Mouse (Mus musculus) embryonic facial prominence, embryonic 10.5 days (tissue): ENCODE results near the gene Kctd7. TPM values are rescaled to one million over a fixed set of nuclear protein-coding genes. Genes with fewer than 3 reads are reported as not detected.

Experiments used
- DNase-seq: peaks from one replicate; pipeline ENCODE4 v3.0.0-alpha.2; 2017; ENCODE audit warnings: low spot score
- H3K27ac ChIP-seq: fragments of 300-500 bp; sonication (generic); replicated peaks from 2 replicates; pipeline ENCODE4 v1.5.1; 2016; ENCODE audit warnings: mild to moderate bottlenecking
- H3K27me3 ChIP-seq: fragments of 300-500 bp; sonication (generic); replicated peaks from 2 replicates; pipeline ENCODE4 v1.6.1; 2016; ENCODE audit warnings: low read depth, mild to moderate bottlenecking; ENCODE audit not compliant: poor library complexity, severe bottlenecking
- H3K36me3 ChIP-seq: fragments of 300-500 bp; sonication (generic); replicated peaks from 2 replicates; pipeline ENCODE4 v1.6.1; 2016; ENCODE audit warnings: mild to moderate bottlenecking, moderate library complexity
- H3K4me1 ChIP-seq: fragments of 300-500 bp; sonication (generic); 2 replicates; pipeline ENCODE4 v1.6.1; 2016
- H3K4me3 ChIP-seq: fragments of 300-500 bp; sonication (generic); 2 replicates; pipeline ENCODE4 v1.5.1; 2016; ENCODE audit warnings: mild to moderate bottlenecking, moderate library complexity
- H3K9me3 ChIP-seq: fragments of 300-500 bp; sonication (generic); 2 replicates; pipeline ENCODE4 v1.6.1; 2016; ENCODE audit warnings: mild to moderate bottlenecking
- WGBS: fragments of 180-500 bp; shearing (Covaris S2); methylation state at CpG from one replicate; pipeline ENCODE4 v1.1.7; 2016; 5-methylcytosine and 5-hydroxymethylcytosine counted together
- polyA plus RNA-seq: library from polyadenylated mRNA; unstranded; fragments of >200 nt; fragmentation: Nextera tagmentation; extraction: Ambion mirVana; gene quantifications from 2 replicates; pipeline ENCODE4 v1.2.1, GENCODE M21; 2016

The Kctd7 gene
- 4.7 and 5.1 TPM in 2 replicates for polyA plus RNA-seq

DNA sequence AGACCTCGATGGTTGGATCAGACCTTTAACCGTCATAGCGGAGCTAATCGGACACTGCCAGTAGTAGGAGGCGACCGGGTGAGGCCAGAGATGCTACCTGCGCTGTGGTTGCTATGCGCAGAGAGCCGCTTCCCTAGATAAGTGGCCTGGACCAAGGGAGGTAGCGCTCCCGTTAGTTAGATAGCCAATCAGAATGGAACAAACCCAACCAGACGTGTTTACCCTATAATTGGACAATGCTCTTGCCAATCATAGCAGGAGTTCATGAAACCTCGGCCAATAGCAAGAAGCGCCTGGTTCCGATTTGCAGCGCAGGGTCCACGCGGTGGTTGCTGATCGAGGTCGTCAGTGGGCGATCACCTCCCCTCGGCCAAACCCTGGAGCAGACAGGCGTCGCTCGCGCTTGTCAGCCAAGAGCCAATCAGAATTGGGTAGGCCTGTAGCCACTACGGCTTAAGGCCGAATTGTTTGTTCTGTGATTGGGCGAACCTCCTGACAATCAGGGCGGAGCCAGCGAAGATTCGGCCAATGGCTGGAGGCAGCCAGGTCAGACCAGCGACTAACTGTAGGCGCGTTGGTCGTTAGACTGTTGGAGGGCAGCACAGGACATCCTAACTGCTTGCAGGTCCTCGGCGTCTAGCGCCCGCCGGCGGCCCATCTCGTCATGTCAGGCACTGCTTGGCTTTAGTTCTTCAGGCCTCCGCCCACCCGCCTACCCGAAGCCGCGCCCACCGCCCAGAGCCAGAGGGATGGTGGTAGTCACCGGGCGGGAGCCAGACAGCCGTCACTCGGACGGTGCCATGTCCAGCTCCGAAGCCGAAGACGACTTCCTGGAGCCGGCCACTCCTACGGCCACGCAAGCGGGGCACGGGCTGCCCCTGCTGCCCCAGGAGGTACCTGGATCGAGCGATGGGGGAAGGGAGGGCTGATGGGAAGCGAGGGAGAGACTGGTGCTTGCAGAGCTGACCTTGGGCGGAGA is at the start of gene Kctd7:
TSS of gene Kctd7 (plus strand) at position 528 of the 979 bp plus-strand sequence.
- Histone ChIP-seq H3K4me3 (peak within 1 kb of the TSS; percentile 74), H3K27me3 (peaks cover 6% of the 10 kb centered on the region), H3K27ac (peak within 1 kb of the TSS; percentile 88), H3K9me3 (no peaks in the 10 kb centered on the region), H3K36me3 (peaks cover 7% of the 10 kb centered on the region; the same call in 1 of the 2 replicates), H3K4me1 (peaks cover 21% of the 10 kb centered on the region)
- DNase-seq: peak; percentile 95
- WGBS: under 1% methylated on average over 66 of the region's 66 CpGs

DNA sequence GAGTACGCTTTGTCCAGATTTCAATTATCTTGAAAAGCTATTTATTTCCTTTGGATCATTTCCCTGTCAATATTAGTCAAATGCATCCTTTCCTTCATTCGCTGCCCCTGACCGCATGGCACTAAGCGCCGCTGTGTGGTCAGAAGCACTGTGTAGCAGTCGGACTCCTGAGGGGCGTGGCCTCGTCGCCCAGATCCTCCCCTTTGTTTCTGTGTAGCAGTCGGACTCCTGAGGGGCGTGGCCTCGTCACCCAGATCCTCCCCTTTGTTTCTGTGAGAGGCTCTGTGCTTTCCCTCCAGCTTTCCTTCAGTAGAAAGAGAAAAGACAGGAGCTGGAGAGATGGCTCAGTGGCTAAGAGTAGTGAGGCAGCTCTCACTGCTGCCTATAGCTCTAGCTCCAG is 47.9 kb upstream of the Kctd7 start:
- no peaks in the 10 kb centered on the region for H3K27me3 ChIP-seq
- H3K27ac ChIP-seq: no peak overlapping the region
- WGBS: 56% methylated on average over 12 of the region's 12 CpGs
- no peaks in the 10 kb centered on the region for H3K9me3 ChIP-seq
- H3K36me3 ChIP-seq: peaks cover 32% of the 10 kb centered on the region
- 0 out of 2 replicates have a peak, but pooled peaks cover 5% of the 10 kb centered on the region for H3K4me1 ChIP-seq
- peak; percentile 55 for DNase-seq
- H3K4me3 ChIP-seq: no peak overlapping the region

DNA sequence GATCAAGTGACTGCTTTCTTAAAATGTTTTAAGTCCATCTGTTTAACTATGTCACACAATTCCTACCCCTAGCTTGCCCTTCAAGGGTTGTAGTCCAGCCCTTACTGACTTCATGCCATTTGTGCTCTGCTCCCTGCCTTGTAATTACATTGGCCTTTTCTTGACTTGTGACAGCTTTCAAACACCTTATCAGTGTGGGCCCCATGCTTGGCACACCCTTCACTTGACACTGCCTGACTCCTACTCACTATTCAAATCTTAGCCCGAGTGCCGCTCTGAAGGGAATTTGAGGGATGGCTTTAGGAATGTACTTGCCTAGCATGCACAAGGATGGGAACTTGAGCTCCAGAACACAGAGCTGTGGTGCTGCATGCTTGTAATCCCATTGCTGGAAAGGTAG is 46.8 kb upstream of the Kctd7 start:
- WGBS: 88% methylated on average over 2 of the region's 2 CpGs
- Histone ChIP-seq H3K9me3 (no peaks in the 10 kb centered on the region), H3K4me3 (no peak overlapping the region), H3K4me1 (0 out of 2 replicates have a peak, but pooled peaks cover 5% of the 10 kb centered on the region), H3K27me3 (no peaks in the 10 kb centered on the region), H3K27ac (no peak overlapping the region), H3K36me3 (peaks cover 35% of the 10 kb centered on the region)
- no peak for DNase-seq

- H3K27ac ChIP-seq: no peak overlapping the region
- no peak for DNase-seq
- no peaks in the 10 kb centered on the region for H3K27me3 ChIP-seq
- no peaks in the 10 kb centered on the region for H3K9me3 ChIP-seq
- H3K4me1 ChIP-seq: 0 out of 2 replicates have a peak, but pooled peaks cover 2% of the 10 kb centered on the region
- WGBS: 96% methylated on average over 17 of the region's 17 CpGs
- H3K36me3 ChIP-seq: peaks cover 49% of the 10 kb centered on the region
- no peak overlapping the region for H3K4me3 ChIP-seq
These were observed 42.9 kb upstream of the Kctd7 start for GRCm38 (mm10) chr5:130101724-130102123.

DNA sequence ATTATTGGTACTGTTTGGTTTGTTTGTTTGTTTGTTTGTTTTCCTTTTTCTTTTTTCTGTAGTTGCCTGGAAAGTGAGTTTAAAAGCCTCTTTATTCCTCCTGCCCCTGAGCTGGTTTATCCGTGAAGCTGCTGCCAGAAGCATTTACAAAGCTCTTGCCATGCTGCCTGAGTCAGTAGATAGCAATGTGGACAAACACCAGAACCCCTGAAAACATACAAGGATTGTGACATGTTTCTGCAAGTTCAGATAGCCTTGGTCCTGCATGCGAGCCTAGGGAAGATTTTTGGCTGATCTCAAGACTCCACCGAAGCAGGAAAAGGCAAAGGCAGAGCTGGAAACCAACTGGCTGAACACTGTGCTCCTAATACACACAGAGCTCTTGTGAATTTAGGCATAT is 35.3 kb upstream of the Kctd7 start:
- Histone ChIP-seq H3K27me3 (no peaks in the 10 kb centered on the region), H3K4me1 (no peaks in the 10 kb centered on the region), H3K36me3 (peaks cover 44% of the 10 kb centered on the region), H3K9me3 (no peaks in the 10 kb centered on the region), H3K27ac (no peak overlapping the region), H3K4me3 (no peak overlapping the region)
- no peak for DNase-seq
- 90% methylated on average over 3 of the region's 3 CpGs for WGBS

GRCm38 (mm10) chr5:130110632-130111464 is 33.8 kb upstream of the Kctd7 start:
- no peaks in the 10 kb centered on the region for H3K4me1 ChIP-seq
- WGBS: 85% methylated on average over 12 of the region's 12 CpGs
- no peak overlapping the region for H3K4me3 ChIP-seq
- no peak for DNase-seq
- peaks cover 44% of the 10 kb centered on the region for H3K36me3 ChIP-seq
- no peaks in the 10 kb centered on the region for H3K27me3 ChIP-seq
- H3K27ac ChIP-seq: no peak overlapping the region
- H3K9me3 ChIP-seq: no peaks in the 10 kb centered on the region

DNA sequence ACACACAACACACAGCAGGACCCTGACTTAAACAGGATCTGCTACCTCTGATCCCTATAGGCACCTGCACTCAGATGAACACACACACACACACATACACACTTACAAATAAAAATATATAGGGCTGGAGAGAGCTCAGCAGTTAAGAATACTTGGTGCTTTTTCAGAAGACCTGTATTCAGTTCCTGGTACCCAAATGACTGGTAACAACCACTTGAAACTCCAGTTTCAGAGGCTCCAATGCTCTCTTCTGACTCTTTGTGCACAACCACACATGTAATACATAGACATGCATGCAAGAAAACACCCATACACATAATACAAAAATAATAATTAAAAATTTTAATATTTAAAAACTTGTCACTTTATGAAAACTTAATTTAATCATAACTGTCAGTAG is 32.0 kb upstream of the Kctd7 start:
- no peak overlapping the region for H3K27ac ChIP-seq
- peaks cover 50% of the 10 kb centered on the region for H3K36me3 ChIP-seq
- H3K27me3 ChIP-seq: no peaks in the 10 kb centered on the region
- no peak overlapping the region for H3K4me3 ChIP-seq
- H3K4me1 ChIP-seq: no peaks in the 10 kb centered on the region
- H3K9me3 ChIP-seq: no peaks in the 10 kb centered on the region
- DNase-seq: no peak

- H3K9me3 ChIP-seq: no peaks in the 10 kb centered on the region
- H3K4me3 ChIP-seq: no peak overlapping the region
- H3K27me3 ChIP-seq: no peaks in the 10 kb centered on the region
- peaks cover 11% of the 10 kb centered on the region for H3K4me1 ChIP-seq
- no peak overlapping the region for H3K27ac ChIP-seq
- peaks cover 33% of the 10 kb centered on the region for H3K36me3 ChIP-seq
- no peak for DNase-seq
- WGBS: 91% methylated on average over 12 of the region's 12 CpGs
These were observed 28.5 kb upstream of the Kctd7 start for GRCm38 (mm10) chr5:130116116-130116515.

GRCm38 (mm10) chr5:130116857-130117256 is 27.8 kb upstream of the Kctd7 start:
- H3K9me3 ChIP-seq: no peaks in the 10 kb centered on the region

GRCm38 (mm10) chr5:130117932-130118331 is 26.7 kb upstream of the Kctd7 start:
- no peak for DNase-seq
- H3K27me3 ChIP-seq: no peaks in the 10 kb centered on the region
- peaks cover 14% of the 10 kb centered on the region for H3K4me1 ChIP-seq
- H3K9me3 ChIP-seq: no peaks in the 10 kb centered on the region
- H3K27ac ChIP-seq: no peak overlapping the region
- H3K4me3 ChIP-seq: no peak overlapping the region
- WGBS: 87% methylated on average over 6 of the region's 6 CpGs
- peaks cover 40% of the 10 kb centered on the region for H3K36me3 ChIP-seq

More at GRCm38 (mm10) chr5:130116857-130117256, 27.8 kb upstream of the Kctd7 start:
- DNase-seq: no peak
- H3K4me3 ChIP-seq: no peak overlapping the region
- H3K36me3 ChIP-seq: peaks cover 40% of the 10 kb centered on the region
- 90% methylated on average over 7 of the region's 7 CpGs for WGBS
- H3K4me1 ChIP-seq: peaks cover 14% of the 10 kb centered on the region
- H3K27me3 ChIP-seq: no peaks in the 10 kb centered on the region
- H3K27ac ChIP-seq: no peak overlapping the region

GRCm38 (mm10) chr5:130119236-130119635 is 25.4 kb upstream of the Kctd7 start:
- Histone ChIP-seq H3K4me3 (no peak overlapping the region), H3K36me3 (peaks cover 36% of the 10 kb centered on the region), H3K4me1 (peaks cover 14% of the 10 kb centered on the region), H3K9me3 (no peaks in the 10 kb centered on the region), H3K27me3 (no peaks in the 10 kb centered on the region), H3K27ac (no peak overlapping the region)
- WGBS: 78% methylated on average over 3 of the region's 3 CpGs
- no peak for DNase-seq

GRCm38 (mm10) chr5:130120070-130120736 is 24.5 kb upstream of the Kctd7 start:
- 76% methylated on average over 12 of the region's 12 CpGs for WGBS

More at GRCm38 (mm10) chr5:130120070-130120736, 24.5 kb upstream of the Kctd7 start:
- H3K4me3 ChIP-seq: no peak overlapping the region
- H3K4me1 ChIP-seq: peaks cover 14% of the 10 kb centered on the region
- no peaks in the 10 kb centered on the region for H3K27me3 ChIP-seq
- DNase-seq: no peak
- H3K9me3 ChIP-seq: no peaks in the 10 kb centered on the region
- H3K27ac ChIP-seq: no peak overlapping the region
- H3K36me3 ChIP-seq: peaks cover 32% of the 10 kb centered on the region
